Mouse (Mus musculus) MEL (cell line): ENCODE results near the gene Bmpr2. TPM values are rescaled to one million over a fixed set of nuclear protein-coding genes. Genes with fewer than 3 reads are reported as not detected.

ENCODE experiments used
- DNase-seq: peaks from one replicate; pipeline ENCODE4 v3.0.0; 2011; ENCODE audit warnings: low read depth, low spot score
- H3K27ac ChIP-seq: 2 replicates; pipeline ENCODE4 v1.5.1; 2012; ENCODE audit warnings: low read depth, mild to moderate bottlenecking, control low read depth, low read length, moderate library complexity; ENCODE audit not compliant: control insufficient read depth
- H3K27me3 ChIP-seq, 2 experiments: fragments of 150-350 bp in 1 of 2; sonication (generic) in 1 of 2; 2 replicates each; pipeline ENCODE4 v1.6.1; 2012; ENCODE audit warnings: low read length in 2 of 2, mild to moderate bottlenecking in 2 of 2, improper control_type of control experiment in 1 of 2, moderate library complexity in 1 of 2; ENCODE audit not compliant: insufficient read depth in 2 of 2, control insufficient read depth in 1 of 2
- H3K36me3 ChIP-seq, 2 experiments: 2 replicates each; pipeline ENCODE4 v1.6.1; 2012 to 2014; ENCODE audit warnings: low read length in 2 of 2, improper control_type of control experiment in 1 of 2, inconsistent platforms in 1 of 2, mild to moderate bottlenecking in 1 of 2; ENCODE audit not compliant: insufficient read depth in 2 of 2, control insufficient read depth in 1 of 2
- H3K4me1 ChIP-seq, 2 experiments: fragments of 150-350 bp in 1 of 2; sonication (generic) in 1 of 2; 2 replicates each; pipeline ENCODE4 v1.6.1; 2012; ENCODE audit warnings: low read length in 2 of 2, improper control_type of control experiment in 1 of 2, mild to moderate bottlenecking in 1 of 2; ENCODE audit not compliant: insufficient read depth in 2 of 2, control insufficient read depth in 1 of 2
- H3K4me3 ChIP-seq, 2 experiments: fragments of 150-350 bp in 1 of 2; sonication (generic) in 1 of 2; 2 replicates each; pipeline ENCODE4 v1.5.1; 2012; ENCODE audit warnings: low read depth in 2 of 2, low read length in 2 of 2, mild to moderate bottlenecking in 2 of 2, moderate library complexity in 2 of 2, control low read depth in 1 of 2, improper control_type of control experiment in 1 of 2; ENCODE audit not compliant: control insufficient read depth in 1 of 2, insufficient read depth in 1 of 2
- H3K79me2 ChIP-seq: 2 replicates; pipeline ENCODE4 v1.6.1; 2012; ENCODE audit warnings: mild to moderate bottlenecking, low read length, moderate library complexity; ENCODE audit not compliant: control insufficient read depth, poor library complexity, insufficient read depth
- H3K9ac ChIP-seq: 2 replicates; pipeline ENCODE4 v1.6.1; 2012; ENCODE audit warnings: low read depth, mild to moderate bottlenecking, control low read depth, low read length, moderate library complexity; ENCODE audit not compliant: control insufficient read depth, poor library complexity, severe bottlenecking
- H3K9me3 ChIP-seq: fragments of 150-350 bp; sonication (generic); replicated peaks from 2 replicates; pipeline ENCODE4 v1.6.1; 2012; ENCODE audit warnings: mild to moderate bottlenecking, low read length, improper control_type of control experiment, moderate library complexity; ENCODE audit not compliant: insufficient read depth
- CTCF ChIP-seq, 3 experiments: IDR thresholded peaks in 2 of 3; conservative IDR thresholded peaks in 1 of 3; 2 replicates each; pipeline ENCODE4 v1.5.1; 2011 to 2012; ENCODE audit warnings: low read length in 3 of 3, low read depth in 2 of 3, mild to moderate bottlenecking in 2 of 3, improper control_type of control experiment in 1 of 3, inconsistent platforms in 1 of 3, mixed read lengths in 1 of 3, moderate library complexity in 1 of 3; ENCODE audit not compliant: control insufficient read depth in 1 of 3, insufficient read depth in 1 of 3, poor library complexity in 1 of 3, severe bottlenecking in 1 of 3
- ETS1 ChIP-seq: IDR thresholded peaks from 2 replicates; pipeline ENCODE4 v1.6.1; 2012; ENCODE audit warnings: low read depth, mild to moderate bottlenecking, inconsistent platforms, low read length, improper control_type of control experiment, moderate library complexity
- MAFK ChIP-seq: IDR thresholded peaks from 2 replicates; pipeline ENCODE4 v1.6.1; 2011; ENCODE audit warnings: low read depth, mild to moderate bottlenecking, low read length, improper control_type of control experiment, borderline replicate concordance
- MAZ ChIP-seq: IDR thresholded peaks from 2 replicates; pipeline ENCODE4 v1.6.1; 2012; ENCODE audit warnings: low read depth, mild to moderate bottlenecking, inconsistent platforms, low read length, improper control_type of control experiment
- MXI1 ChIP-seq: IDR thresholded peaks from 2 replicates; pipeline ENCODE4 v1.6.1; 2011; ENCODE audit warnings: mild to moderate bottlenecking, low read depth, low read length, improper control_type of control experiment
- NRF1 ChIP-seq: IDR thresholded peaks from 2 replicates; pipeline ENCODE4 v1.6.1; 2014; ENCODE audit warnings: low read depth, mild to moderate bottlenecking, inconsistent platforms, low read length, improper control_type of control experiment, moderate library complexity; ENCODE audit not compliant: poor library complexity, insufficient read depth, severe bottlenecking
- POLR2AphosphoS5 ChIP-seq: IDR thresholded peaks from 2 replicates; pipeline ENCODE4 v1.6.1; 2012; ENCODE audit warnings: low read depth, borderline replicate concordance, mild to moderate bottlenecking, inconsistent platforms, low read length, moderate library complexity, mixed read lengths
- RAD21 ChIP-seq: IDR thresholded peaks from 2 replicates; pipeline ENCODE4 v1.6.1; 2011; ENCODE audit warnings: mild to moderate bottlenecking, low read depth, low read length, improper control_type of control experiment
- RCOR1 ChIP-seq: IDR thresholded peaks from 2 replicates; pipeline ENCODE4 v1.6.1; 2012; ENCODE audit warnings: low read depth, mild to moderate bottlenecking, inconsistent platforms, low read length, improper control_type of control experiment
- SMC3 ChIP-seq: IDR thresholded peaks from 2 replicates; pipeline ENCODE4 v1.6.1; 2011; ENCODE audit warnings: low read depth, low read length, improper control_type of control experiment
- USF1 ChIP-seq: IDR thresholded peaks from 2 replicates; pipeline ENCODE4 v1.6.1; 2014; ENCODE audit warnings: low read depth, mild to moderate bottlenecking, inconsistent platforms, low read length, improper control_type of control experiment, moderate library complexity
- ZC3H11A ChIP-seq: IDR thresholded peaks from 2 replicates; pipeline ENCODE4 v1.6.1; 2012; ENCODE audit warnings: low read depth, mild to moderate bottlenecking, inconsistent platforms, low read length, improper control_type of control experiment
- ZKSCAN1 ChIP-seq: IDR thresholded peaks from 2 replicates; pipeline ENCODE4 v1.6.1; 2012; ENCODE audit warnings: low read depth, mild to moderate bottlenecking, inconsistent platforms, low read length, improper control_type of control experiment, moderate library complexity
- ZMIZ1 ChIP-seq: IDR thresholded peaks from 2 replicates; pipeline ENCODE4 v1.6.1; 2012; ENCODE audit warnings: low read depth, mild to moderate bottlenecking, inconsistent platforms, low read length, improper control_type of control experiment, moderate library complexity
- polyA plus RNA-seq, 2 experiments: library from polyadenylated mRNA; stranded (reverse) in 1 of 2; unstranded in 1 of 2; fragments of >175 nt in 1 of 2; fragments of >200 nt in 1 of 2; gene quantifications; 2 replicates each; pipeline versions ENCODE4 v1.2.1 to v1.2.4; 2012; ENCODE audit warnings: low replicate concordance in 2 of 2, low read depth in 1 of 2; ENCODE audit not compliant: insufficient read length in 2 of 2, insufficient read depth in 1 of 2, missing spikeins in 1 of 2
- total RNA-seq: library from RNA; depleted of rRNA; stranded (reverse); fragments of 300-350 nt; gene quantifications from 2 replicates; pipeline ENCODE4 v1.2.3, GENCODE M21; 2012

Bmpr2 gene
- total and polyA plus RNA-seq, 3 experiments, result 2.3 to 18.6 (median 3.1) TPM

DNA sequence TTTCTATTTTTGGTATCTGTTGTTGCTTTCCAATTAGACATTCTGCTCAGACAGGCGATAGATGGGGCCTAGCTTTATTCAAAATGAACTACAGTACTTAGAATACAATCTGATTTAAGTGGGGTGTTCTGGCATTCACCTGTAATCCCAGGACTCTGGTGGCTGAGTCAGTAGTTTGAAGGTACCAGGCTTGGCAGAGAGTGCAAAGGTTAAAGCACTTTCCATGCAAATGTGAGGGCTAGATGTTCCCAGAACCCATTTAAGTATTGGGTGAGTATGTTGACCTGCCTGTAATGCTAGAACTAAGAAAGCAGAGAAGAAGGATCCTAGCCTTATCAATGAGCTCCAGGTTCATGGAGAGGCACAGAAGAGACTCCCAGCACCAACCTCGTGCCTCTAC lies 142.7 kb downstream of the Bmpr2 start:
- H3K9ac ChIP-seq, result no peak overlapping the region
- peaks cover 10 to 23% of the 10 kb centered on the region in 2 experiments for H3K4me1 ChIP-seq
- H3K27me3 ChIP-seq, result no peaks in the 10 kb centered on the region
- H3K4me3 ChIP-seq, result no peak overlapping the region
- no peak overlapping the region for H3K27ac ChIP-seq
- no peak for DNase-seq
- H3K79me2 ChIP-seq, result no peaks in the 10 kb centered on the region
- H3K36me3 ChIP-seq, result peaks cover 0 to 12% of the 10 kb centered on the region in 2 experiments; a peak in 2 of 4 replicates
- H3K9me3 ChIP-seq, result no peaks in the 10 kb centered on the region
- TF ChIP-seq ZC3H11A (no peak), CTCF (IDR thresholded peaks at IDR 0.05 in 2 of 3, conservative IDR thresholded peaks at IDR 0.05 in 1 of 3; ENCODE audit: control insufficient read depth in 1 of 3, insufficient read depth in 1 of 3, low read depth in 2 of 3, low read length in 3 of 3, poor library complexity in 1 of 3, severe bottlenecking in 1 of 3) (no peak), MAFK (no peak), NRF1 (no peak), SMC3 (no peak), ZKSCAN1 (no peak), MAZ (no peak), ZMIZ1 (no peak), POLR2AphosphoS5 (no peak), RAD21 (no peak), ETS1 (no peak), USF1 (no peak)
- TF ChIP-seq, all 39 proteins: peak for 0

DNA sequence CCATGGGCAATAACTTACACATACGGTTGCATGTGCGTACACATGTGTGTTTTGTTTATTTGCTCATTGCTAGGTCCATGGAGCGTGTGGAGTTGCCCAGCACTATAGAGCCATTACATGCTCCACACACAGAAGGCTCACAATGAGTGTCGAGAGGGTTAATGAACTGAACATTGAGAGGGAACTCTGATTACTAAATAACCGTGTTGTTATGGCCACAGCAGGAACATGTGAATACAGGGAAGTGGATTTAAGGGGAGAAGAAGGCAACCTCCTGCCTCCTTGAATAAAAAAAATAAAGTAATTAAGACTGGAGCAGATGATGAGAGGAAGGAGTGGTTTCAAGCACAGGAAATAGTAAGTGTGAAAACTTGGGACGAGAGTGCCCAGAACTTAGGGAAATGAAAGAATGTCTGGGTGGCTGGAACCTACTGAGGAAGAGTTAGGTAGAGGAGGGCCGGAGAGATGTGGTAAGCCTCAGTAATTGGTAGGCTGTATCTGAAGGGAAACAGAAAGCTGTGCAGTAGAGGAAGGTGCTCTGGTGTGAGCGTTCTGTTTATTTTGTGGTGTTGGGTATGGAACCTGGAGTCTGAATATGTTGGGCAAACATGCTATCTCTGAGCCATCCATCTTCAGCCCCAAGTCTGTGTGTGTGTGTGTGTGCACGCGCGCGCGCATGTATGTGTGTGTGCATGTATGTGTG lies 143.8 kb downstream of the Bmpr2 start:
- H3K4me3 ChIP-seq, result no peak overlapping the region
- peaks cover 0 to 21% of the 10 kb centered on the region in 2 experiments; a peak in 2 of 4 replicates for H3K36me3 ChIP-seq
- no peak overlapping the region for H3K9ac ChIP-seq
- no peaks in the 10 kb centered on the region for H3K27me3 ChIP-seq
- H3K4me1 ChIP-seq, result peaks cover 17% of the 10 kb centered on the region in 2 experiments
- no peak for TF ChIP-seq MXI1
- TF ChIP-seq MAFK, result no peak
- TF ChIP-seq RCOR1, result no peak
- H3K27ac ChIP-seq, result no peak overlapping the region
- DNase-seq, result no peak
- H3K9me3 ChIP-seq, result no peaks in the 10 kb centered on the region
- no peaks in the 10 kb centered on the region for H3K79me2 ChIP-seq
